Mouse (Mus musculus) neural tube, embryonic 11.5 days (tissue): ENCODE measurements around the gene Cd82. TPM values are rescaled to one million over a fixed set of nuclear protein-coding genes. Genes with fewer than 3 reads are reported as not detected.

Experiments
- ATAC-seq: fragments of 200-750 bp; cut with Nextera tagmentation; 2 replicates; pipeline ENCODE4 v1.8.0; 2017; ENCODE audit warnings: moderate number of reproducible peaks, mild to moderate bottlenecking, moderate TSS enrichment, moderate library complexity; ENCODE audit not compliant: insufficient read depth, low FRiP score, low TSS enrichment
- DNase-seq: peaks from one replicate; pipeline ENCODE4 v3.0.0-alpha.2; 2015; ENCODE audit warnings: low spot score
- H3K27ac ChIP-seq: fragments of 300-500 bp; sonication (generic); 2 replicates; pipeline ENCODE4 v1.5.1; 2014; ENCODE audit warnings: low read depth, mild to moderate bottlenecking, low read length
- H3K27me3 ChIP-seq: fragments of 300-500 bp; sonication (generic); 2 replicates; pipeline ENCODE4 v1.6.1; 2014; ENCODE audit warnings: mild to moderate bottlenecking, low read length, mixed read lengths; ENCODE audit not compliant: control insufficient read depth, insufficient read depth
- H3K36me3 ChIP-seq: fragments of 300-500 bp; sonication (generic); 2 replicates; pipeline ENCODE4 v1.6.1; 2014; ENCODE audit warnings: mild to moderate bottlenecking, low read length, moderate library complexity, mixed read lengths; ENCODE audit not compliant: control insufficient read depth, insufficient read depth
- H3K4me1 ChIP-seq: fragments of 300-500 bp; sonication (generic); 2 replicates; pipeline ENCODE4 v1.6.1; 2014; ENCODE audit warnings: low read length, mixed read lengths; ENCODE audit not compliant: control insufficient read depth, insufficient read depth
- H3K4me2 ChIP-seq: fragments of 300-500 bp; sonication (generic); 2 replicates; pipeline ENCODE4 v1.6.1; 2014; ENCODE audit warnings: low read depth, mild to moderate bottlenecking, moderate library complexity
- H3K4me3 ChIP-seq: fragments of 300-500 bp; sonication (generic); 2 replicates; pipeline ENCODE4 v1.5.1; 2014; ENCODE audit warnings: low read depth, low read length
- H3K9ac ChIP-seq: fragments of 300-500 bp; sonication (generic); 2 replicates; pipeline ENCODE4 v1.6.1; 2014; ENCODE audit warnings: mild to moderate bottlenecking, low read length
- H3K9me3 ChIP-seq: fragments of 300-500 bp; sonication (generic); 2 replicates; pipeline ENCODE4 v1.6.1; 2016; ENCODE audit warnings: low read length; ENCODE audit not compliant: control insufficient read depth
- WGBS: fragments of 180-500 bp; shearing (Covaris S2); extraction: QIAGEN DNeasy Blood & Tissue Kit; methylation state at CpG from one replicate; pipeline ENCODE4 v1.1.7; 2014; 5-methylcytosine and 5-hydroxymethylcytosine counted together
- polyA plus RNA-seq: library from polyadenylated mRNA; unstranded; fragments of >200 nt; fragmentation: Nextera tagmentation; extraction: Ambion mirVana; gene quantifications from 2 replicates; pipeline ENCODE4 v1.2.1, GENCODE M21; 2014

Gene Cd82
- polyA plus RNA-seq, 1 experiment from 2014 or later = 5.4 TPM

GRCm38 (mm10) chr2:93458332-93459207 lies 4.4 kb downstream of the Cd82 start:
- Histone ChIP-seq H3K36me3 (no peaks in the 10 kb centered on the region), H3K9ac (no peak overlapping the region), H3K27ac (no peak overlapping the region), H3K27me3 (peaks cover 12% of the 10 kb centered on the region), H3K9me3 (no peaks in the 10 kb centered on the region), H3K4me3 (no peak overlapping the region), H3K4me1 (peaks cover 9% of the 10 kb centered on the region), H3K4me2 (no peak overlapping the region)
- 70% methylated on average over 8 of the region's 8 CpGs for WGBS
- ATAC-seq (no peak), DNase-seq (no peak)

- no peak overlapping the region for H3K4me2 ChIP-seq
- H3K9ac ChIP-seq = no peak overlapping the region
- H3K9me3 ChIP-seq = no peaks in the 10 kb centered on the region
- H3K27ac ChIP-seq = no peak overlapping the region
- ATAC-seq (no peak), DNase-seq (no peak)
- WGBS = 81% methylated on average over 6 of the region's 6 CpGs
- no peak overlapping the region for H3K4me3 ChIP-seq
- H3K27me3 ChIP-seq = peaks cover 12% of the 10 kb centered on the region
- peaks cover 6% of the 10 kb centered on the region for H3K4me1 ChIP-seq
- no peaks in the 10 kb centered on the region for H3K36me3 ChIP-seq
Observed at GRCm38 (mm10) chr2:93457426-93458130, 5.4 kb downstream of the Cd82 start.

- Histone ChIP-seq H3K4me1 (no peaks in the 10 kb centered on the region; the same call in 1 of the 2 replicates), H3K9ac (no peak overlapping the region), H3K27me3 (peaks cover 4% of the 10 kb centered on the region; the same call in 1 of the 2 replicates), H3K4me2 (no peak overlapping the region), H3K4me3 (no peak overlapping the region), H3K36me3 (no peaks in the 10 kb centered on the region), H3K9me3 (no peaks in the 10 kb centered on the region), H3K27ac (no peak overlapping the region)
- ATAC-seq (no peak), DNase-seq (no peak)
- 61% methylated on average over 3 of the region's 3 CpGs for WGBS
Observed at GRCm38 (mm10) chr2:93456140-93456539, 6.8 kb downstream of the Cd82 start.

GRCm38 (mm10) chr2:93454817-93455591 lies 7.9 kb downstream of the Cd82 start:
- WGBS = 77% methylated on average over 3 of the region's 3 CpGs
- H3K9ac ChIP-seq = no peak overlapping the region
- H3K9me3 ChIP-seq = no peaks in the 10 kb centered on the region
- no peak for DNase-seq
- H3K4me1 ChIP-seq = no peaks in the 10 kb centered on the region; the same call in 1 of the 2 replicates
- no peak overlapping the region for H3K27ac ChIP-seq
- H3K27me3 ChIP-seq = no peaks in the 10 kb centered on the region
- H3K36me3 ChIP-seq = no peaks in the 10 kb centered on the region
- no peak overlapping the region for H3K4me2 ChIP-seq
- no peak for ATAC-seq
- no peak overlapping the region for H3K4me3 ChIP-seq

- Histone ChIP-seq H3K27me3 (no peaks in the 10 kb centered on the region), H3K4me1 (no peaks in the 10 kb centered on the region; the same call in 1 of the 2 replicates), H3K4me3 (no peak overlapping the region), H3K27ac (no peak overlapping the region), H3K4me2 (no peak overlapping the region), H3K9me3 (no peaks in the 10 kb centered on the region), H3K36me3 (no peaks in the 10 kb centered on the region), H3K9ac (no peak overlapping the region)
- ATAC-seq (no peak), DNase-seq (no peak)
- WGBS = 44% methylated on average over 10 of the region's 10 CpGs
Observed at GRCm38 (mm10) chr2:93454334-93454733, 8.6 kb downstream of the Cd82 start.

GRCm38 (mm10) chr2:93453046-93453445 lies 9.9 kb downstream of the Cd82 start:
- no peak for DNase-seq
- ATAC-seq = no peak
- no peak overlapping the region for H3K27ac ChIP-seq
- no peaks in the 10 kb centered on the region for H3K9me3 ChIP-seq
- H3K4me1 ChIP-seq = no peaks in the 10 kb centered on the region; the same call in 1 of the 2 replicates
- no peaks in the 10 kb centered on the region for H3K27me3 ChIP-seq
- WGBS = 76% methylated on average over 4 of the region's 4 CpGs
- H3K4me3 ChIP-seq = no peak overlapping the region
- no peak overlapping the region for H3K9ac ChIP-seq
- no peaks in the 10 kb centered on the region for H3K36me3 ChIP-seq
- no peak overlapping the region for H3K4me2 ChIP-seq

GRCm38 (mm10) chr2:93452506-93452905 lies 10.4 kb downstream of the Cd82 start:
- no peak for ATAC-seq
- Histone ChIP-seq H3K9me3 (no peaks in the 10 kb centered on the region), H3K27me3 (no peaks in the 10 kb centered on the region), H3K27ac (no peak overlapping the region), H3K4me2 (no peak overlapping the region), H3K9ac (no peak overlapping the region), H3K4me3 (no peak overlapping the region), H3K36me3 (no peaks in the 10 kb centered on the region), H3K4me1 (no peaks in the 10 kb centered on the region; the same call in 1 of the 2 replicates)
- 71% methylated on average over 4 of the region's 4 CpGs for WGBS
- no peak for DNase-seq

GRCm38 (mm10) chr2:93452057-93452456 lies 10.9 kb downstream of the Cd82 start:
- H3K9ac ChIP-seq = no peak overlapping the region
- DNase-seq (no peak), ATAC-seq (no peak)
- no peaks in the 10 kb centered on the region; the same call in 1 of the 2 replicates for H3K4me1 ChIP-seq
- no peaks in the 10 kb centered on the region for H3K27me3 ChIP-seq
- WGBS = 62% methylated on average over 6 of the region's 6 CpGs
- H3K36me3 ChIP-seq = no peaks in the 10 kb centered on the region
- H3K9me3 ChIP-seq = no peaks in the 10 kb centered on the region
- H3K4me3 ChIP-seq = no peak overlapping the region
- H3K27ac ChIP-seq = no peak overlapping the region
- H3K4me2 ChIP-seq = no peak overlapping the region
